Mouse (Mus musculus) hindbrain, postnatal 0 days (tissue): ENCODE measurements around the gene Gm5941. TPM values are rescaled to one million over a fixed set of nuclear protein-coding genes. Genes with fewer than 3 reads are reported as not detected.
"Not testable (repeated sequence)": the region's sequence is repeated elsewhere in the genome, so short reads cannot be mapped to it uniquely, and the experiment has no call there.

Experiments
- ATAC-seq: fragments of 200-750 bp; cut with Nextera tagmentation; 2 replicates; pipeline ENCODE4 v1.8.0; 2017; ENCODE audit warnings: mild to moderate bottlenecking, moderate TSS enrichment, moderate library complexity
- DNase-seq: peaks from one replicate; pipeline ENCODE4 v3.0.0-alpha.2; 2015; ENCODE audit warnings: low spot score
- H3K27ac ChIP-seq: fragments of 300-500 bp; sonication (generic); 2 replicates; pipeline ENCODE4 v1.5.1; 2014; ENCODE audit warnings: mild to moderate bottlenecking
- H3K27me3 ChIP-seq: fragments of 300-500 bp; sonication (generic); 2 replicates; pipeline ENCODE4 v1.6.1; 2014; ENCODE audit warnings: low read length, mixed read lengths; ENCODE audit not compliant: insufficient read depth
- H3K36me3 ChIP-seq: fragments of 300-500 bp; sonication (generic); 2 replicates; pipeline ENCODE4 v1.6.1; 2014; ENCODE audit warnings: low read length, mixed read lengths; ENCODE audit not compliant: insufficient read depth
- H3K4me1 ChIP-seq: fragments of 300-500 bp; sonication (generic); 2 replicates; pipeline ENCODE4 v1.6.1; 2014; ENCODE audit warnings: antibody characterized with exemption, low read length, mixed read lengths; ENCODE audit not compliant: insufficient read depth
- H3K4me2 ChIP-seq: fragments of 300-500 bp; sonication (generic); 2 replicates; pipeline ENCODE4 v1.6.1; 2014; ENCODE audit warnings: low read depth, mild to moderate bottlenecking, low read length, moderate library complexity, mixed read lengths
- H3K4me3 ChIP-seq: fragments of 300-500 bp; sonication (generic); 2 replicates; pipeline ENCODE4 v1.5.1; 2014; ENCODE audit warnings: low read length
- H3K9ac ChIP-seq: fragments of 300-500 bp; sonication (generic); replicated peaks from 2 replicates; pipeline ENCODE4 v1.6.1; 2014; ENCODE audit warnings: mild to moderate bottlenecking, low read length, moderate library complexity, mixed read lengths
- H3K9me3 ChIP-seq: fragments of 300-500 bp; sonication (generic); 2 replicates; pipeline ENCODE4 v1.6.1; 2016; ENCODE audit warnings: low read length, mixed read lengths
- CTCF ChIP-seq: IDR thresholded peaks from 2 replicates; pipeline ENCODE4 v1.5.1; 2016; ENCODE audit warnings: antibody characterized with exemption, control low read depth, low read depth
- WGBS: fragments of 180-500 bp; shearing (Covaris S2); extraction: QIAGEN DNeasy Blood & Tissue Kit; methylation state at CpG from one replicate; pipeline ENCODE4 v1.1.7; 2014; 5-methylcytosine and 5-hydroxymethylcytosine counted together
- polyA plus RNA-seq: library from polyadenylated mRNA; unstranded; fragments of >200 nt; fragmentation: Nextera tagmentation; extraction: Ambion mirVana; gene quantifications from 2 replicates; pipeline ENCODE4 v1.2.1, GENCODE M21; 2015
- total RNA-seq: library from RNA; depleted of rRNA; stranded (reverse); fragments of >200 nt; gene quantifications from 2 replicates; pipeline ENCODE4 v1.2.3, GENCODE M21; 2014; rRNA removed

The Gm5941 gene
- total RNA-seq = not detected in 2 replicates
- polyA plus RNA-seq = not detected in 2 replicates

DNA sequence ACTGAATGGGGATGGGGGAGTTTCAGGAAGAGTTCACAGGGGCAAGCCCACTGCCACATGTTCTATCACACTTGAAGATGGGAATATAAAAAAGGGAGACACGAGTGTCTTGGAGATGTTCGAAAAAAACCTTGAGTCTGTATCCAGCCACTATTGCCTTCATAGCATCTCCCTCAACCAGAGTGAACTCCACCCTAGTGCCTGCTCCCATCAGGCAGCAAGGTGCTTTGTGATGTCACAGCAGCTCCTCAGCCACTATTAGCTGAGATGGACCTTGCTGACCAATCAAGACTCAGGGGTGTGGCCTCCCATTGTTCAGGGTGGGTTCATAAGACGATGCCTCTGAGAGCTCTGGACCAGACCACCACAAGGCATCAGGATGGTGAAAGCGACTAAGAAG lies at the start of gene Gm5941:
Gene Gm5941 (plus strand): TSS at position 301 of the 400 bp plus-strand sequence.
- not testable (repeated sequence) for DNase-seq
- 84% methylated on average over 4 of the region's 4 CpGs for WGBS

GRCm38 (mm10) chrX:92460496-92460895 lies 29.3 kb upstream of the Gm5941 start:
- Histone ChIP-seq H3K4me1 (no peaks in the 10 kb centered on the region), H3K9ac (no peak overlapping the region), H3K27me3 (no peaks in the 10 kb centered on the region), H3K9me3 (no peaks in the 10 kb centered on the region), H3K27ac (no peak overlapping the region), H3K4me2 (no peak overlapping the region), H3K4me3 (no peak overlapping the region), H3K36me3 (no peaks in the 10 kb centered on the region)
- 40% methylated on average over 3 of the region's 3 CpGs for WGBS
- peak; percentile 67 for DNase-seq
- TF ChIP-seq CTCF = peak; percentile 56
- ATAC-seq = no peak

More for the DNA sequence above, at the start of gene Gm5941:
- not testable (repeated sequence) for H3K27ac ChIP-seq, H3K4me3 ChIP-seq, H3K27me3 ChIP-seq, H3K9ac ChIP-seq, H3K4me2 ChIP-seq, H3K9me3 ChIP-seq, ATAC-seq, H3K36me3 ChIP-seq, H3K4me1 ChIP-seq

GRCm38 (mm10) chrX:92464773-92465172 lies 25.0 kb upstream of the Gm5941 start:
- H3K27me3 ChIP-seq = no peaks in the 10 kb centered on the region
- ATAC-seq (no peak), DNase-seq (no peak)
- H3K36me3 ChIP-seq = no peaks in the 10 kb centered on the region
- no peak overlapping the region for H3K4me2 ChIP-seq
- TF ChIP-seq CTCF = no peak
- no peak overlapping the region for H3K27ac ChIP-seq
- H3K9me3 ChIP-seq = no peaks in the 10 kb centered on the region
- 61% methylated on average over 4 of the region's 4 CpGs for WGBS
- no peak overlapping the region for H3K9ac ChIP-seq
- H3K4me1 ChIP-seq = no peaks in the 10 kb centered on the region
- no peak overlapping the region for H3K4me3 ChIP-seq

DNA sequence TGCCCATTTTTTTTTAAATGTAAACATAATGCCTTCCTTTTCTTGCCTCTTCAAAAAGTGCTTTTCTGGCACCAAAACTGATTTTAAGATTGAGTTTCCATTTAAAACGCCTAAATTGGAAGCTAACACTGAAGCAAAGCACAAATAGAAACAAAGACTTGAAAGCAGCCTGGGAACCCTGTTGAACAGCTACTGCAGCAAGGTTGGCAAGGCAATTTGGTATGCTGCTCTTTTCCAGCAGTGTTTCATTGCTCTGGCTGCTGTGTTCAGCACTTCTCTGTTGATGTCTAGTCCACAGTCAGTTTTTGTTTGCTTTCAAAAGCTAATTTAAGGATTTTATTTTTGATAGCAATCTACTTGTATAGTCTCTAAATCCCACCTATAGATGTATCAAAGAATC lies 8.5 kb downstream of the Gm5941 start:
- Histone ChIP-seq H3K9ac (no peak overlapping the region), H3K9me3 (no peaks in the 10 kb centered on the region), H3K36me3 (no peaks in the 10 kb centered on the region), H3K4me2 (no peak overlapping the region), H3K4me3 (no peak overlapping the region), H3K4me1 (no peaks in the 10 kb centered on the region), H3K27me3 (no peaks in the 10 kb centered on the region), H3K27ac (no peak overlapping the region)
- ATAC-seq = no peak
- peak; percentile 10 for DNase-seq
- 56% methylated on average over 1 of the region's 1 CpGs for WGBS
- TF ChIP-seq CTCF = no peak

DNA sequence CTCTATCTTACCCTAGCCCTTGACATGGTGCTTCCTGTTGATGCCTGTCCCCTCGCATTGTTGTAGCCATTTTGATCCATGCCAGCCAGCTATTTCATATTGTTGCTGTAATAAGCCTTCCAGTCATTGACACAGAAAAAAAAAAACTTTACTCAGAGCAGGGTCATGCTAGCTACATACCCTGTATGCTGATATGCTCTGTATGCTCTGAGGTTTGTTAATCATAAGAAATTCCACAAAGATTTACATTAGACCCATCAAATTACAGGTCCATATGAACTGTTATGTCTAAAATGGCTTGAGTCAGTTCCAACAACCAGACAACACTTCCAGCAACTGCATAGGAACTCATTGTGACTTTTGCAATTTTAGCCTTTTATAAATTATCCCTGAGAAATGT lies 38.1 kb downstream of the Gm5941 start:
- WGBS = 65% methylated on average over 1 of the region's 1 CpGs
- no peak overlapping the region for H3K4me3 ChIP-seq
- ATAC-seq (no peak), DNase-seq (no peak)
- H3K4me1 ChIP-seq = no peaks in the 10 kb centered on the region
- H3K36me3 ChIP-seq = no peaks in the 10 kb centered on the region
- no peak overlapping the region for H3K27ac ChIP-seq
- no peaks in the 10 kb centered on the region for H3K9me3 ChIP-seq
- no peak for TF ChIP-seq CTCF
- no peaks in the 10 kb centered on the region for H3K27me3 ChIP-seq
- no peak overlapping the region for H3K4me2 ChIP-seq
- H3K9ac ChIP-seq = no peak overlapping the region

Other genes with a start within 250 kb of the Gm5941 start
- 0.16 TPM in 1 of 2 replicates, not detected in the other for gene Mageb18, start 109.6 kb downstream of the Gm5941 start, total RNA-seq
- gene Mageb18, start 109.6 kb downstream of the Gm5941 start, polyA plus RNA-seq = not detected in 2 replicates